Mouse (Mus musculus) megakaryocyte, embryonic 14.5 days (primary cell): ENCODE results near the gene Cldn10. TPM values are rescaled to one million over a fixed set of nuclear protein-coding genes. Genes with fewer than 3 reads are reported as not detected.
"Not testable (repeated sequence)": the region's sequence is repeated elsewhere in the genome, so short reads cannot be mapped to it uniquely, and the experiment has no call there.

Source experiments
- H3K27me3 ChIP-seq: replicated peaks from 2 replicates; pipeline ENCODE3; 2012; ENCODE audit warnings: inconsistent platforms
- H3K36me3 ChIP-seq: replicated peaks from 2 replicates; pipeline ENCODE3; 2012; ENCODE audit warnings: low read length, inconsistent platforms, mixed read lengths
- H3K4me1 ChIP-seq: 2 replicates; pipeline ENCODE4 v1.6.1; 2012; ENCODE audit warnings: inconsistent platforms
- H3K4me3 ChIP-seq: replicated peaks from 2 replicates; pipeline ENCODE3; 2012; ENCODE audit warnings: moderate library complexity, mild to moderate bottlenecking, inconsistent platforms
- H3K9me3 ChIP-seq: 2 replicates; pipeline ENCODE4 v1.6.1; 2012; ENCODE audit warnings: inconsistent platforms
- FLI1 ChIP-seq: IDR thresholded peaks from 2 replicates; pipeline ENCODE4 v1.6.1; 2012; ENCODE audit warnings: low read length, inconsistent platforms, mixed read lengths
- GATA1 ChIP-seq: IDR thresholded peaks from 3 replicates; pipeline ENCODE4 v1.6.1; 2012; ENCODE audit warnings: mixed read lengths, low read length, inconsistent platforms, borderline replicate concordance
- polyA plus RNA-seq: library from polyadenylated mRNA; stranded (reverse); fragments of >175 nt; gene quantifications from 2 replicates; pipeline ENCODE4 v1.2.3, GENCODE M21; 2012; ENCODE audit warnings: low replicate concordance; ENCODE audit not compliant: insufficient read depth

The Cldn10 gene
- polyA plus RNA-seq, 1 experiment: not detected

GRCm38 (mm10) chr14:118796694-118797058 is 9.0 kb downstream of the Cldn10 start:
- Histone ChIP-seq H3K9me3 (no peaks in the 10 kb centered on the region), H3K27me3 (peaks cover 8% of the 10 kb centered on the region), H3K4me1 (peaks cover 98% of the 10 kb centered on the region), H3K36me3 (no peaks in the 10 kb centered on the region), H3K4me3 (peak overlapping the region; percentile 88)
- TF ChIP-seq GATA1 (no peak), FLI1 (no peak)

- H3K27me3 ChIP-seq: peaks cover 8% of the 10 kb centered on the region
- H3K9me3 ChIP-seq: no peaks in the 10 kb centered on the region
- TF ChIP-seq GATA1 (no peak), FLI1 (no peak)
- peak overlapping the region; percentile 76 for H3K4me3 ChIP-seq
- H3K4me1 ChIP-seq: peaks cover 96% of the 10 kb centered on the region
- H3K36me3 ChIP-seq: no peaks in the 10 kb centered on the region
These were observed 9.6 kb downstream of the Cldn10 start for GRCm38 (mm10) chr14:118797270-118797669.

GRCm38 (mm10) chr14:118799918-118800317 is 12.2 kb downstream of the Cldn10 start:
- H3K9me3 ChIP-seq: no peaks in the 10 kb centered on the region
- peaks cover 85% of the 10 kb centered on the region for H3K4me1 ChIP-seq
- no peaks in the 10 kb centered on the region for H3K36me3 ChIP-seq
- peaks cover 8% of the 10 kb centered on the region for H3K27me3 ChIP-seq
- peak overlapping the region; percentile 30 for H3K4me3 ChIP-seq
- TF ChIP-seq GATA1: no peak
- TF ChIP-seq FLI1: no peak

- Histone ChIP-seq H3K4me1 (peaks cover 57% of the 10 kb centered on the region), H3K9me3 (no peaks in the 10 kb centered on the region), H3K36me3 (no peaks in the 10 kb centered on the region), H3K27me3 (peaks cover 7% of the 10 kb centered on the region), H3K4me3 (no peak overlapping the region)
- no peak for TF ChIP-seq GATA1
- TF ChIP-seq FLI1: no peak
These were observed 16.2 kb downstream of the Cldn10 start for GRCm38 (mm10) chr14:118803936-118804335.

GRCm38 (mm10) chr14:118804351-118804750 is 16.6 kb downstream of the Cldn10 start:
- Histone ChIP-seq H3K9me3 (no peaks in the 10 kb centered on the region), H3K36me3 (no peaks in the 10 kb centered on the region), H3K4me1 (peaks cover 57% of the 10 kb centered on the region), H3K4me3 (no peak overlapping the region), H3K27me3 (peaks cover 7% of the 10 kb centered on the region)
- TF ChIP-seq GATA1 (no peak), FLI1 (no peak)

- Histone ChIP-seq H3K27me3 (peaks cover 3% of the 10 kb centered on the region), H3K4me3 (no peak overlapping the region), H3K4me1 (peaks cover 38% of the 10 kb centered on the region), H3K9me3 (no peaks in the 10 kb centered on the region), H3K36me3 (no peaks in the 10 kb centered on the region)
- no peak for TF ChIP-seq FLI1
- no peak for TF ChIP-seq GATA1
These were observed 19.9 kb downstream of the Cldn10 start for GRCm38 (mm10) chr14:118807653-118808052.

- not testable (repeated sequence) for H3K9me3 ChIP-seq, H3K27me3 ChIP-seq, H3K36me3 ChIP-seq, H3K4me3 ChIP-seq
- H3K4me1 ChIP-seq: peaks cover 33% of the 10 kb centered on the region
These were observed 20.5 kb downstream of the Cldn10 start for GRCm38 (mm10) chr14:118808183-118808582.

GRCm38 (mm10) chr14:118809686-118810085 is 22.0 kb downstream of the Cldn10 start:
- no peaks in the 10 kb centered on the region for H3K36me3 ChIP-seq
- H3K27me3 ChIP-seq: peaks cover 20% of the 10 kb centered on the region
- no peaks in the 10 kb centered on the region for H3K9me3 ChIP-seq
- H3K4me3 ChIP-seq: no peak overlapping the region
- TF ChIP-seq FLI1 (no peak), GATA1 (no peak)
- H3K4me1 ChIP-seq: peaks cover 25% of the 10 kb centered on the region

- not testable (repeated sequence) for H3K9me3 ChIP-seq, H3K4me3 ChIP-seq, H3K36me3 ChIP-seq
- H3K4me1 ChIP-seq: peaks cover 23% of the 10 kb centered on the region
- peaks cover 25% of the 10 kb centered on the region for H3K27me3 ChIP-seq
These were observed 23.5 kb downstream of the Cldn10 start for GRCm38 (mm10) chr14:118811256-118811655.

- no peak for TF ChIP-seq GATA1
- no peak overlapping the region for H3K4me3 ChIP-seq
- H3K9me3 ChIP-seq: peaks cover 11% of the 10 kb centered on the region
- H3K4me1 ChIP-seq: peaks cover 21% of the 10 kb centered on the region
- H3K27me3 ChIP-seq: peaks cover 25% of the 10 kb centered on the region
- H3K36me3 ChIP-seq: no peaks in the 10 kb centered on the region
These were observed 25.4 kb downstream of the Cldn10 start for GRCm38 (mm10) chr14:118813111-118813510.

- TF ChIP-seq FLI1 (no peak), GATA1 (no peak)
- H3K4me3 ChIP-seq: peak overlapping the region; percentile 82
These were observed 28.8 kb downstream of the Cldn10 start for GRCm38 (mm10) chr14:118816503-118816902.

More at GRCm38 (mm10) chr14:118816503-118816902, 28.8 kb downstream of the Cldn10 start:
- H3K4me1 ChIP-seq: peaks cover 18% of the 10 kb centered on the region
- peaks cover 16% of the 10 kb centered on the region for H3K9me3 ChIP-seq
- H3K27me3 ChIP-seq: peaks cover 43% of the 10 kb centered on the region
- no peaks in the 10 kb centered on the region for H3K36me3 ChIP-seq
